Mouse (Mus musculus): ENCODE results near the gene Slit1. TPM values are rescaled to one million over a fixed set of nuclear protein-coding genes. Genes with fewer than 3 reads are reported as not detected.

Gene Slit1
- total and polyA plus RNA-seq, 3 experiments = 0.16 to 0.30 TPM; not detected in 1

- no peak for TF ChIP-seq CHD1 (IDR thresholded peaks at IDR 0.05; ENCODE audit: low read depth, low read length)
- TF ChIP-seq KAT2A (IDR thresholded peaks at IDR 0.05; ENCODE audit: insufficient replicate concordance, low read length) = no peak
- no peak for TF ChIP-seq TBP (conservative IDR thresholded peaks at IDR 0.05; ENCODE audit: low read depth, low read length)
- no peak overlapping the region for H3K4me3 ChIP-seq (replicated peaks in 1 of 3; ENCODE audit: low read depth in 2 of 3, low read length in 2 of 3, poor library complexity in 1 of 3)
- dilution Hi-C loops (cut with MboI; ENCODE audit: extremely low pct_ligation_motif_present, extremely low pct_unique_long_range_greater_than_20kb, low sequenced_read_pairs) (no loop called here), in situ Hi-C loops (cut with MboI; ENCODE audit: low pct_ligation_motif_present, low pct_unique_long_range_greater_than_20kb, low sequenced_read_pairs) (no loop called here)
- no peak overlapping the region for H3K4me2 ChIP-seq (ENCODE audit: insufficient read depth, low read depth, poor library complexity, severe bottlenecking)
- no peak overlapping the region for H3K9ac ChIP-seq (ENCODE audit: insufficient read depth, low read depth)
- no peaks in the 10 kb centered on the region for H3K27me3 ChIP-seq (replicated peaks)
- no peak overlapping the region for H3K27ac ChIP-seq (ENCODE audit: insufficient read depth, low read depth)
- H3K4me1 ChIP-seq (ENCODE audit: control insufficient read depth in 1 of 2, insufficient read depth in 2 of 2) = peaks cover 7 to 36% of the 10 kb centered on the region in 2 experiments
- DNase-seq (ENCODE audit: extremely low read depth) = no peak
- H3K36me3 ChIP-seq (replicated peaks in 1 of 2; ENCODE audit: control insufficient read depth in 1 of 2, insufficient read depth in 1 of 2, low read length in 1 of 2) = peaks cover 21 to 53% of the 10 kb centered on the region in 2 experiments
- H3K79me2 ChIP-seq (replicated peaks; ENCODE audit: control insufficient read depth, extremely low read depth, insufficient read depth, poor library complexity, severe bottlenecking) = no peaks in the 10 kb centered on the region
- H3K9me3 ChIP-seq (replicated peaks; ENCODE audit: low read length) = no peaks in the 10 kb centered on the region
Measured at GRCm38 (mm10) chr19:41587431-41588222, 155.8 kb downstream of the Slit1 start.

- TF ChIP-seq ZMIZ1 (IDR thresholded peaks at IDR 0.05; ENCODE audit: low read depth, low read length) (no peak), CTCF (conservative IDR thresholded peaks at IDR 0.05 in 1 of 2, IDR thresholded peaks at IDR 0.05 in 1 of 2; ENCODE audit: low read depth in 2 of 2, low read length in 2 of 2) (no peak), UBTF (IDR thresholded peaks at IDR 0.05; ENCODE audit: low read depth, low read length) (no peak), GABPA (IDR thresholded peaks at IDR 0.05; ENCODE audit: insufficient replicate concordance, low read depth, low read length) (no peak), MXI1 (IDR thresholded peaks at IDR 0.05; ENCODE audit: low read depth, low read length) (no peak), JUN (IDR thresholded peaks at IDR 0.05; ENCODE audit: insufficient read depth, low read depth, low read length) (no peak), NELFE (IDR thresholded peaks at IDR 0.05; ENCODE audit: low read depth, low read length) (no peak), SMC3 (IDR thresholded peaks at IDR 0.05; ENCODE audit: low read depth, low read length) (no peak), E2F4 (IDR thresholded peaks at IDR 0.05; ENCODE audit: insufficient replicate concordance, low read depth, low read length) (no peak)
- dilution Hi-C loops (cut with MboI; ENCODE audit: extremely low pct_ligation_motif_present, extremely low pct_unique_long_range_greater_than_20kb, low sequenced_read_pairs) = no loop called here
- Histone ChIP-seq H3K4me2 (ENCODE audit: insufficient read depth, low read depth, poor library complexity, severe bottlenecking) (no peak overlapping the region), H3K27ac (ENCODE audit: insufficient read depth, low read depth) (no peak overlapping the region), H3K36me3 (replicated peaks in 1 of 2; ENCODE audit: control insufficient read depth in 1 of 2, insufficient read depth in 1 of 2, low read length in 1 of 2) (peaks cover 30 to 61% of the 10 kb centered on the region in 2 experiments), H3K27me3 (replicated peaks) (no peaks in the 10 kb centered on the region), H3K79me2 (replicated peaks; ENCODE audit: control insufficient read depth, extremely low read depth, insufficient read depth, poor library complexity, severe bottlenecking) (no peaks in the 10 kb centered on the region), H3K4me3 (replicated peaks in 1 of 3; ENCODE audit: low read depth in 2 of 3, low read length in 2 of 3, poor library complexity in 1 of 3) (no peak overlapping the region), H3K9ac (ENCODE audit: insufficient read depth, low read depth) (no peak overlapping the region), H3K4me1 (ENCODE audit: control insufficient read depth in 1 of 2, insufficient read depth in 2 of 2) (peaks cover 7 to 28% of the 10 kb centered on the region in 2 experiments), H3K9me3 (replicated peaks; ENCODE audit: low read length) (no peaks in the 10 kb centered on the region)
- no peak for DNase-seq (ENCODE audit: extremely low read depth)
- in situ Hi-C loops (cut with MboI; ENCODE audit: low pct_ligation_motif_present, low pct_unique_long_range_greater_than_20kb, low sequenced_read_pairs) = no loop called here
Measured at GRCm38 (mm10) chr19:41586752-41587151, 156.7 kb downstream of the Slit1 start.

All from CH12.LX (cell line).